Mouse (Mus musculus) stomach, postnatal 0 days (tissue): ENCODE results near the gene Prr3.
"Not testable (repeated sequence)": the region's sequence is repeated elsewhere in the genome, so short reads cannot be mapped to it uniquely, and the experiment has no call there.

Experiments
- CTCF ChIP-seq: IDR thresholded peaks from 2 replicates; pipeline ENCODE4 v1.5.1; 2016; ENCODE audit warnings: antibody characterized with exemption, low read depth, mild to moderate bottlenecking, moderate library complexity
- EP300 ChIP-seq: optimal IDR thresholded peaks from 2 replicates; pipeline ENCODE3; 2016; ENCODE audit warnings: antibody characterized with exemption

GRCm38 (mm10) chr17:36004409-36004808, 24.4 kb upstream of the Prr3 start:
- TF ChIP-seq EP300, CTCF: not testable (repeated sequence)
